14 mouse cellular contexts compared by ENCODE assay signal in the genomic region with DNA sequence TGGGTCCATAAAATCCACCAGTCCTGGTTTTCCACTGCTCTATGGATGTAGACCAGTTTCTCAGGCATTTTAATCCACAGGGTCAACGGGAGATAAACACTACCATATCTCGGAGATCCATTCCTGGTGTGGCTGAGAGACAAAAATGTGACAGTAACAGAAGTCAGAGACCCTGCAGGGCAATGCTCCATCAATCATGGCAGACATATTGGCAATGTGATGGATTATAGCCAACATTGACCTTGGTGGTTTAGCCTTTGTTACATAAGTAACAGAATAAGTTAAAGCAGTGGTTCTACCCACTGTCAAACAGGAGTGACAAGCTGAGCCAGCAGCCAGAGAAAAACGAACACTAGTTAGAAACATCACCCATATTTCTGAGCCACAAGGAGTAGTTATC. TPM values are rescaled to one million over a fixed set of nuclear protein-coding genes. Genes with fewer than 3 reads are reported as not detected.
"Had no signal": no experiment of that assay in that cellular context is flagged by ENCODE, and none has a peak within 500 bp of the region (broad histone marks: within the 10 kb centered on the region; RNA-seq: fewer than 3 reads in every experiment).

No protein-coding gene starts in this region.

- H3K4me2 ChIP-seq: lung, embryonic 14.5 days; midbrain, embryonic 11.5 days; midbrain, embryonic 13.5 days; midbrain, embryonic 15.5 days; neural tube, embryonic 12.5 days; stomach, embryonic 15.5 days had no signal

- H3K27ac ChIP-seq: midbrain, embryonic 13.5 days; midbrain, embryonic 15.5 days; neural tube, embryonic 12.5 days; stomach, embryonic 15.5 days; stomach, postnatal 0 days had no signal

- H3K36me3 ChIP-seq: midbrain, embryonic 13.5 days; midbrain, embryonic 15.5 days; neural tube, embryonic 12.5 days; stomach, embryonic 15.5 days had no signal

- H3K27me3 ChIP-seq: midbrain, embryonic 13.5 days; midbrain, embryonic 15.5 days; neural tube, embryonic 12.5 days; stomach, embryonic 15.5 days had no signal

- DNase-seq: lung, adult 18-20 months; lung, embryonic 14.5 days; lung, postnatal 10 days; lung, postnatal 4 days; right cerebral cortex, postnatal 14 days; thymus, adult 2 months; thymus, postnatal 25 days; thymus, postnatal 4 days had no signal

- H3K4me3 ChIP-seq: midbrain, embryonic 13.5 days; midbrain, embryonic 15.5 days; neural tube, embryonic 12.5 days; stomach, embryonic 15.5 days had no signal

- ATAC-seq: midbrain, embryonic 15.5 days had no signal

- H3K4me1 ChIP-seq: neural tube, embryonic 12.5 days; stomach, embryonic 15.5 days had no signal

- H3K9me3 ChIP-seq: midbrain, embryonic 13.5 days; midbrain, embryonic 15.5 days; neural tube, embryonic 12.5 days; stomach, embryonic 15.5 days had no signal

- H3K9ac ChIP-seq: lung, embryonic 14.5 days; midbrain, embryonic 13.5 days; midbrain, embryonic 15.5 days; neural tube, embryonic 12.5 days; stomach, embryonic 15.5 days had no signal

RNA-seq across cellular contexts. Expression of gene Nxph1, which starts 50.0 kb away (rescaled TPM):
- polyA plus RNA-seq: lung, embryonic 14.5 days had no signal
